Mouse (Mus musculus): ENCODE results near the gene Cep250. TPM values are rescaled to one million over a fixed set of nuclear protein-coding genes. Genes with fewer than 3 reads are reported as not detected.

Gene Cep250
- polyA plus RNA-seq, 1 experiment from 2014 or later = 19.2 TPM

GRCm38 (mm10) chr2:156042903-156043302 lies 86.6 kb downstream of the Cep250 start:
- no peak overlapping the region for H3K9ac ChIP-seq
- no peaks in the 10 kb centered on the region; the same call in 1 of the 2 replicates for H3K27me3 ChIP-seq (replicated peaks)
- H3K4me2 ChIP-seq = no peak overlapping the region
- no peak overlapping the region for H3K4me3 ChIP-seq
- H3K4me1 ChIP-seq = no peaks in the 10 kb centered on the region; the same call in 1 of the 2 replicates
- H3K9me3 ChIP-seq = no peaks in the 10 kb centered on the region
- WGBS = 85% methylated on average over 8 of the region's 8 CpGs
- no peak overlapping the region for H3K27ac ChIP-seq
- no peaks in the 10 kb centered on the region for H3K36me3 ChIP-seq (replicated peaks)
- ATAC-seq (replicated peaks) = no peak

- Histone ChIP-seq H3K9ac (no peak overlapping the region), H3K27ac (no peak overlapping the region), H3K27me3 (replicated peaks) (no peaks in the 10 kb centered on the region; the same call in 1 of the 2 replicates), H3K9me3 (no peaks in the 10 kb centered on the region), H3K4me1 (no peaks in the 10 kb centered on the region; the same call in 1 of the 2 replicates), H3K4me2 (0 out of 2 replicates have a peak overlapping the region, but pooled peaks have one; percentile 5), H3K36me3 (replicated peaks) (no peaks in the 10 kb centered on the region), H3K4me3 (no peak overlapping the region)
- WGBS = 6% methylated on average over 19 of the region's 19 CpGs
- ATAC-seq (replicated peaks) = no peak
Measured at GRCm38 (mm10) chr2:156047929-156048328, 91.7 kb downstream of the Cep250 start.

Other genes with a start within 250 kb of the Cep250 start
- gene Edem2, start 227.0 kb upstream of the Cep250 start, polyA plus RNA-seq (2015; fragmentation: Nextera tagmentation; extraction: Ambion mirVana) = 51.0 and 52.7 TPM in 2 replicates
- not detected in 2 replicates for gene Gm17581, start 220.6 kb upstream of the Cep250 start, polyA plus RNA-seq (2015; fragmentation: Nextera tagmentation; extraction: Ambion mirVana)
- 2.3 and 3.2 TPM in 2 replicates for gene Procr, start 205.3 kb upstream of the Cep250 start, polyA plus RNA-seq (2015; fragmentation: Nextera tagmentation; extraction: Ambion mirVana)
- gene Mmp24, start 181.1 kb upstream of the Cep250 start, polyA plus RNA-seq (2015; fragmentation: Nextera tagmentation; extraction: Ambion mirVana) = 19.3 and 21.6 TPM in 2 replicates
- 39.5 and 40.2 TPM in 2 replicates for gene BC029722, start 137.0 kb upstream of the Cep250 start, polyA plus RNA-seq (2015; fragmentation: Nextera tagmentation; extraction: Ambion mirVana)
- gene Eif6, start 129.5 kb upstream of the Cep250 start, polyA plus RNA-seq (2015; fragmentation: Nextera tagmentation; extraction: Ambion mirVana) = 140 and 156 TPM in 2 replicates
- 0.54 and 0.60 TPM in 2 replicates for gene Fam83c, start 121.6 kb upstream of the Cep250 start, polyA plus RNA-seq (2015; fragmentation: Nextera tagmentation; extraction: Ambion mirVana)
- gene Uqcc1, start 26.1 kb upstream of the Cep250 start, polyA plus RNA-seq (2015; fragmentation: Nextera tagmentation; extraction: Ambion mirVana) = 63.6 and 68.8 TPM in 2 replicates
- not detected in 2 replicates for gene Gm15557, start 15.7 kb upstream of the Cep250 start, polyA plus RNA-seq (2015; fragmentation: Nextera tagmentation; extraction: Ambion mirVana)
- gene Gdf5, start 11.1 kb upstream of the Cep250 start, polyA plus RNA-seq (2015; fragmentation: Nextera tagmentation; extraction: Ambion mirVana) = 0.95 and 1.7 TPM in 2 replicates
- gene 6430550D23Rik, start 51.5 kb downstream of the Cep250 start, polyA plus RNA-seq (2015; fragmentation: Nextera tagmentation; extraction: Ambion mirVana) = 1.4 and 1.9 TPM in 2 replicates
- 468 and 485 TPM in 2 replicates for gene Ergic3, start 51.6 kb downstream of the Cep250 start, polyA plus RNA-seq (2015; fragmentation: Nextera tagmentation; extraction: Ambion mirVana)
- 0.13 TPM in 1 of 2 replicates, not detected in the other for gene Fer1l4, start 96.5 kb downstream of the Cep250 start, polyA plus RNA-seq (2015; fragmentation: Nextera tagmentation; extraction: Ambion mirVana)
- gene Spag4, start 108.7 kb downstream of the Cep250 start, polyA plus RNA-seq (2015; fragmentation: Nextera tagmentation; extraction: Ambion mirVana) = 7.6 and 8.0 TPM in 2 replicates
- gene Cpne1, start 155.5 kb downstream of the Cep250 start, polyA plus RNA-seq (2015; fragmentation: Nextera tagmentation; extraction: Ambion mirVana) = 27.5 and 29.6 TPM in 2 replicates
- gene Rbm12, start 155.5 kb downstream of the Cep250 start, polyA plus RNA-seq (2015; fragmentation: Nextera tagmentation; extraction: Ambion mirVana) = 25.8 and 26.6 TPM in 2 replicates
- 15.6 and 20.9 TPM in 2 replicates for gene Gm28036, start 170.6 kb downstream of the Cep250 start, polyA plus RNA-seq (2015; fragmentation: Nextera tagmentation; extraction: Ambion mirVana)
- gene Romo1, start 187.6 kb downstream of the Cep250 start, polyA plus RNA-seq (2015; fragmentation: Nextera tagmentation; extraction: Ambion mirVana) = 377 and 400 TPM in 2 replicates
- 35.4 and 35.8 TPM in 2 replicates for gene Nfs1, start 187.7 kb downstream of the Cep250 start, polyA plus RNA-seq (2015; fragmentation: Nextera tagmentation; extraction: Ambion mirVana)
- 427 and 448 TPM in 2 replicates for gene Rbm39, start 223.8 kb downstream of the Cep250 start, polyA plus RNA-seq (2015; fragmentation: Nextera tagmentation; extraction: Ambion mirVana)
- 113 and 119 TPM in 2 replicates for gene Phf20, start 240.0 kb downstream of the Cep250 start, polyA plus RNA-seq (2015; fragmentation: Nextera tagmentation; extraction: Ambion mirVana)

All from midbrain, embryonic 15.5 days (tissue).